Mouse (Mus musculus) bone marrow, adult 2 months (tissue): ENCODE results near the gene Btbd10.

Source experiments
- CTCF ChIP-seq: fragments of 200-500 bp; IDR thresholded peaks from 2 replicates; pipeline ENCODE4 v1.5.1; 2011; ENCODE audit warnings: low read length, control low read depth; ENCODE audit not compliant: control insufficient read depth, insufficient read depth
- POLR2A ChIP-seq: fragments of 200-500 bp; IDR thresholded peaks from 2 replicates; pipeline ENCODE4 v1.6.1; 2011; ENCODE audit warnings: low read depth, mild to moderate bottlenecking, control low read depth, low read length, borderline replicate concordance; ENCODE audit not compliant: control insufficient read depth

DNA sequence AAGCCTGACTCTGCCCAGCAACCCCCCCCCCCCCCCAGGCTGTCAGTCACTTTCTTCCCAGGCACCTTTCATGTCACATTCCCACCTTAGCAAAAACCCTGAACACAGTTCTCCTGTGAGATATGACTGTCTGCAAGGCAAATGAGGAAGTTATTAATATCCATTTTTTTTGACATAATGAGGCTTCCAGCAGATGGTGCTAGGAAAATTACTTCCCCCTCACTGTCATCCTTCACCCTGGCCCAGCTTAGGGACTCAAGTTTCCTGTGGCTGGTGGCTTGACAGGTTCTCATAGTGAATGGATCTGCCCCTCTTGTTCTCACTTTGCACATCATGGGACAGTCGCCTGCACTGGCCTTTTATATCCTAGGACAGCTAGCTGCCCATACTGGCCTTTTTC lies 80.0 kb downstream of the Btbd10 start:
- no peak for TF ChIP-seq CTCF
- TF ChIP-seq POLR2A = no peak
